Mouse (Mus musculus) liver, adult 2 months (tissue): ENCODE data around the gene Smo.

Experiments
- CTCF ChIP-seq: fragments of 200-500 bp; IDR thresholded peaks from 2 replicates; pipeline ENCODE4 v1.5.1; 2011; ENCODE audit warnings: low read depth, low read length, control low read depth
- POLR2A ChIP-seq: fragments of 200-500 bp; IDR thresholded peaks from 2 replicates; pipeline ENCODE4 v1.6.1; 2011; ENCODE audit warnings: low read length, control low read depth; ENCODE audit not compliant: insufficient read depth; ENCODE audit errors: extremely low read depth

DNA sequence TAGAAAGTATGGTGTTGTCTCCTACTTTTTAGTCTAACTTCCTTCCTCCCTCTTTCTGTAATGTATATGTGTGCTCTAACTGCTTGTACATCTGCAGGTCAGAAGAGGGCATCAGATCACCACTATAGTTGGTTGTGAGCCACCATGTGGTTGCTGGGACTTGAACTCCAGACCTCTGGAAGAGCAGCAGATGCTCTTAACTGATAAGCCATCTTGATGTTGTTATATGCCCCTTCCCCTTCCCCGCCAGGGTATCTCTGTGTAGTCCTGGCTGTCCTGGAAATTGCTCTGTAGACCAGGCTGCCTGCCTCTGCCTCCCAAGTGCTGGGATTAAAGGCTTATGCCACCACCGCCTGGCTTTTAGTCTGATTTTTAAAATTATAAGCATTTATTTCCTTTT is 31.6 kb downstream of the Smo start:
- TF ChIP-seq POLR2A (no peak), CTCF (no peak)
